Mouse (Mus musculus): Measurements from ENCODE around the gene Dnajc28. TPM values are rescaled to one million over a fixed set of nuclear protein-coding genes. Genes with fewer than 3 reads are reported as not detected.

The Dnajc28 gene
- polyA plus RNA-seq, 1 experiment from 2014 or later: 8.0 TPM

DNA sequence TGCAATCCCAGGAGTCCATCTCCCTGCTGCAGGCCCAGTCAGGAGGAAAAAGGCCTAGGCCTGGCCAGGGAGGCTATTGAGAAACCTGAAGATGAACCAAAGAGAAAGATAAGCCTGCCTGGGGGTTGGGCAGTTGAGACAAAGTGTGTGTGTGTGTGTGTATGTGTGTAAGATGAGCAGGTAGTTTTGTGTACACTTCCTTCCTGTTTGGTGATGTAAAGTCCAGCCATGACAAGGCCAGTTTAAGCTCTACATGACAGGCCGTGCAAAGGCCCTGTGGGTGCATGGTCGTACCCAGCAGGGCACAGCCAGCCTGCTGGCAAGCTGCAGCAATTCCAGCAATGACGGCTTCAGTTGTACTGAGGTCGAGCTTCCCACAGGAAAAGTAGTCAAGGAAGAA, 10.9 kb upstream of the Dnajc28 start:
- no peaks in the 10 kb centered on the region for H3K27me3 ChIP-seq
- H3K36me3 ChIP-seq: peaks cover 83% of the 10 kb centered on the region
- no peak for ATAC-seq
- 93% methylated on average over 4 of the region's 4 CpGs for WGBS
- H3K9ac ChIP-seq (replicated peaks): no peak overlapping the region
- H3K9me3 ChIP-seq: no peaks in the 10 kb centered on the region
- H3K27ac ChIP-seq: no peak overlapping the region
- H3K4me3 ChIP-seq (replicated peaks): no peak overlapping the region
- H3K4me2 ChIP-seq (replicated peaks): no peak overlapping the region
- no peaks in the 10 kb centered on the region for H3K4me1 ChIP-seq (replicated peaks)

DNA sequence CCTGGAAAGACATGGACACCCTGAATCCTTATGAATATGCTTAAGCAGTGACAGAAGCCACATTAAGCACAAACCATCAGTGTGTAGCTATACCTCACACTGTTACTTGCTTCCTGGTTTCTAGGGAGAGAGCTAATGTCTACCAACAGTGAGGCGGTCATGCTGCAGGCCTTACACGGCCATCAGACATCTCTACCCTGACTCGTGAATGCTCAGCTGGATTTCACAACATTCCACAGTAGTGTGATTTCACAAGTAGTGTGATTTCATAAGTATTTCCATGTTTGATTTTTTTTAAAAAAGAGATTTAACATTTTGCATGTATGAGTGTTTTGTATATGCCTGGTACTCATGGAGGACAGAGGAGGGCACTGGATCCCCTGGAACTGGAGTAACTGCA, 9.8 kb upstream of the Dnajc28 start:
- 97% methylated on average over 3 of the region's 3 CpGs for WGBS
- H3K36me3 ChIP-seq: peaks cover 83% of the 10 kb centered on the region

GRCm38 (mm10) chr16:91627831-91628230, 9.0 kb upstream of the Dnajc28 start:
- WGBS: 92% methylated on average over 7 of the region's 7 CpGs
- peaks cover 85% of the 10 kb centered on the region for H3K36me3 ChIP-seq
- H3K27me3 ChIP-seq: no peaks in the 10 kb centered on the region

More for the DNA sequence above, 9.8 kb upstream of the Dnajc28 start:
- no peak overlapping the region for H3K9ac ChIP-seq (replicated peaks)
- H3K4me3 ChIP-seq (replicated peaks): no peak overlapping the region
- no peaks in the 10 kb centered on the region for H3K4me1 ChIP-seq (replicated peaks)
- no peak overlapping the region for H3K27ac ChIP-seq
- H3K4me2 ChIP-seq (replicated peaks): no peak overlapping the region
- no peaks in the 10 kb centered on the region for H3K9me3 ChIP-seq
- no peaks in the 10 kb centered on the region for H3K27me3 ChIP-seq
- no peak for ATAC-seq

GRCm38 (mm10) chr16:91623074-91623473, 4.2 kb upstream of the Dnajc28 start:
- 93% methylated on average over 9 of the region's 9 CpGs for WGBS

More at GRCm38 (mm10) chr16:91627831-91628230, 9.0 kb upstream of the Dnajc28 start:
- no peak overlapping the region for H3K4me2 ChIP-seq (replicated peaks)
- ATAC-seq: no peak
- H3K27ac ChIP-seq: no peak overlapping the region
- no peaks in the 10 kb centered on the region for H3K9me3 ChIP-seq
- H3K9ac ChIP-seq (replicated peaks): no peak overlapping the region
- H3K4me3 ChIP-seq (replicated peaks): no peak overlapping the region
- no peaks in the 10 kb centered on the region for H3K4me1 ChIP-seq (replicated peaks)

GRCm38 (mm10) chr16:91620991-91621390, 2.2 kb upstream of the Dnajc28 start:
- ATAC-seq: no peak
- no peaks in the 10 kb centered on the region for H3K9me3 ChIP-seq
- WGBS: 95% methylated on average over 11 of the region's 11 CpGs
- peaks cover 5% of the 10 kb centered on the region for H3K4me1 ChIP-seq (replicated peaks)
- H3K36me3 ChIP-seq: peaks cover 57% of the 10 kb centered on the region
- H3K4me3 ChIP-seq (replicated peaks): no peak overlapping the region
- H3K4me2 ChIP-seq (replicated peaks): no peak overlapping the region
- H3K27ac ChIP-seq: no peak overlapping the region
- no peaks in the 10 kb centered on the region for H3K27me3 ChIP-seq
- no peak overlapping the region for H3K9ac ChIP-seq (replicated peaks)

More at GRCm38 (mm10) chr16:91623074-91623473, 4.2 kb upstream of the Dnajc28 start:
- Histone ChIP-seq H3K27ac (no peak overlapping the region), H3K4me3 (replicated peaks) (no peak overlapping the region), H3K27me3 (no peaks in the 10 kb centered on the region), H3K9ac (replicated peaks) (no peak overlapping the region), H3K36me3 (peaks cover 75% of the 10 kb centered on the region), H3K4me2 (replicated peaks) (no peak overlapping the region), H3K9me3 (no peaks in the 10 kb centered on the region), H3K4me1 (replicated peaks) (peaks cover 3% of the 10 kb centered on the region)
- no peak for ATAC-seq

DNA sequence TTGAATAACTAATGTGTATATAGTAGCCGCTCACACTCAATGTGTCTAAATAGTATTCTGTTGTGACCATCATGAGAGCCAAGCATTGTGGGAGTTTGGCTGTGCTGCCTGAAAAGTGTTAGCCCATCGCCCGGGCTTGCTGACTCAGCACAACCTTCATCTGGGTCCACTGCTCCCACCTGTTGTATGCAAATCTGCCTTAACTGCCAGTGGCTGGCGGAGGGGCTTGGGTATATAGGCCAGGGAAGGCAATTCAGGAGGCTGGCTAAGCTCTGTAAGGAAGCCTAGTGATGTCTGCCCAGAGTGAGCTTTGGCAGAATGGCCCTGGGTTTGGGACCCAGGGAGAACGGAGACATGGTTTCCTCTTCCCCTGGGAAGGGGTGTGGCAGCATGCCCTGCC, 1.4 kb upstream of the Dnajc28 start:
- ATAC-seq: no peak
- 99% methylated on average over 5 of the region's 5 CpGs for WGBS
- H3K4me3 ChIP-seq (replicated peaks): no peak overlapping the region
- H3K36me3 ChIP-seq: peaks cover 49% of the 10 kb centered on the region
- peaks cover 5% of the 10 kb centered on the region for H3K4me1 ChIP-seq (replicated peaks)
- no peaks in the 10 kb centered on the region for H3K9me3 ChIP-seq
- H3K27me3 ChIP-seq: no peaks in the 10 kb centered on the region
- H3K9ac ChIP-seq (replicated peaks): no peak overlapping the region
- no peak overlapping the region for H3K4me2 ChIP-seq (replicated peaks)
- no peak overlapping the region for H3K27ac ChIP-seq

DNA sequence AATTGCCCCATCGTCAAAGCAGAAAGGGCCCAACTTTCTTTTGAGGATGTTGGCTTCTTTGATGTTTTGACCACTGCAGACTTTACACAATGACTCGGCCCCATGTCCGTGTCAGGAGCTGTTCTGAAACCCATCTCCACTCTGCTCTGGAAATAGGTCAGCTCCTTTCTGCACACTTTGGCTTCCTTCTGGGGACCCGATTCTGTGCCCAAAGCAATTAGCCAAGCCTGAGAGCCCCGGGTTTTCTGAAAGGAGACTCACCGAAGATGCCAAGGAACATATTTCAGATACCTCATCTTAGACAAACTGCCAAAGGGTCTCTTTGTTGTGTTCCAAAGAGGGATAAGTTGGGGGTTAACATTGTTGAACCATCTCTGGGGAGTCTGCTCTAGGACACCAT, 4.3 kb downstream of the Dnajc28 start:
- Histone ChIP-seq H3K27ac (no peak overlapping the region), H3K4me1 (replicated peaks) (peaks cover 5% of the 10 kb centered on the region), H3K4me2 (replicated peaks) (no peak overlapping the region), H3K9ac (replicated peaks) (no peak overlapping the region), H3K36me3 (no peaks in the 10 kb centered on the region), H3K4me3 (replicated peaks) (no peak overlapping the region), H3K27me3 (no peaks in the 10 kb centered on the region), H3K9me3 (no peaks in the 10 kb centered on the region)
- 91% methylated on average over 6 of the region's 6 CpGs for WGBS
- ATAC-seq: no peak

DNA sequence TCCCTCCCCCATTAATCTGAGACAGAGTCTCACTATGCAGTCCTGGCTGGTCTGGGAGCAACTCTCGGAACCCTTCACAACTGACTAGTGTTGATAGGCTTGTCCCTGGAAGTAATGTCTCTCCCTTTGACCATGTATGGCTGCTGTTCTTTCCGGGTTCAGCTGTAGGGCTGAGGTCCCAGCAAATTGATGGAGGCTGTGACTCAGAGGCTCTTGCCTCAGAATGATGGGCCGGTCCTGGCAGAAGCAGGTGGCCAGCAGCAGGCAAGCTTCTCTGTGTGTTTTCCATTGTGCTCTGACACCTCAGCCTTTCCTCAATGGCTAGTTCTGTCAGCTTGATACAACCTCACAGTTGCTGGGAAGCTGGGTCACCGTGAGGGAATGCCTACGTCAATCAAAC, 6.3 kb downstream of the Dnajc28 start:
- Histone ChIP-seq H3K4me2 (replicated peaks) (no peak overlapping the region), H3K9me3 (no peaks in the 10 kb centered on the region), H3K36me3 (no peaks in the 10 kb centered on the region), H3K4me3 (replicated peaks) (no peak overlapping the region), H3K27ac (no peak overlapping the region), H3K9ac (replicated peaks) (no peak overlapping the region), H3K27me3 (no peaks in the 10 kb centered on the region), H3K4me1 (replicated peaks) (no peaks in the 10 kb centered on the region)
- WGBS: 84% methylated on average over 5 of the region's 5 CpGs
- ATAC-seq: no peak

GRCm38 (mm10) chr16:91611248-91611647, 7.6 kb downstream of the Dnajc28 start:
- Histone ChIP-seq H3K27me3 (no peaks in the 10 kb centered on the region), H3K36me3 (no peaks in the 10 kb centered on the region), H3K9me3 (no peaks in the 10 kb centered on the region), H3K4me3 (replicated peaks) (no peak overlapping the region), H3K27ac (no peak overlapping the region), H3K9ac (replicated peaks) (no peak overlapping the region), H3K4me1 (replicated peaks) (no peaks in the 10 kb centered on the region), H3K4me2 (replicated peaks) (no peak overlapping the region)
- ATAC-seq: no peak
- WGBS: 74% methylated on average over 11 of the region's 11 CpGs

DNA sequence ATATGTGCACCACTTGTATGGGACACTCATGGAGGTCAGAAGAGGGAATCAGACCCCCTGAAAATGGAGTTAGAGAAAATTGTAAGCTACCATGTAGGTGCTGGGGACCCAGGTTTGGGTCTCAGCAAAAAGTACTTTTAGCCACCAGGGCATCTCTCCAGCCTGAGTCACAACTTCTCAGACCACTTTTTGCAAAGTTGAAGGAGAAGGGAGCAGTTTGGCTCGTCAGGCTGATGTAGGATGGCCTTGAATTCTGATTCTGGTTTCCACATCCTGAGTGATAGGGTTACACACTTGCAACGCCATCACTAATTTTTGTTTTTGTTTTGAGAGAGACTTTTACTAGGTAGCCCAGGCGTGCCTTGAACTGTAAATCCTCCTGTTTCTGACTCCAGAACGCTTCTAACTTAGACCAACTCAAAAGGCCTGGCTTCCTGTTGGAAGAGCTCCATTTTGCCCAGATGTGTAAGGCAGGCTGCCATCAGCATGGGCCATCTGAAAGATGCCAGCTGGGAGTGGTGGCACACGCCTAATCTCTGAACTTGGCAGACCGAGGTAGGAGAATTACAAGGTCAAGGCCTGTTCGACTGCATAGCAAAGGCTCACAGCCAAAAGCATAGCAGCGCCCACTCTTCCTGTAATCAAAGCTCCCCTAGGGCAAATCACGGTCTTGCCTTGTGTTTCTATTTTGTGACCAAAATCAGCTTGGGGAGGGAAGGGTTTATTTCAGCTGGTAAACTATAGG, 9.2 kb downstream of the Dnajc28 start:
- Histone ChIP-seq H3K36me3 (no peaks in the 10 kb centered on the region), H3K27ac (no peak overlapping the region), H3K9me3 (no peaks in the 10 kb centered on the region), H3K9ac (replicated peaks) (no peak overlapping the region), H3K4me2 (replicated peaks) (no peak overlapping the region), H3K4me3 (replicated peaks) (no peak overlapping the region), H3K27me3 (no peaks in the 10 kb centered on the region), H3K4me1 (replicated peaks) (no peaks in the 10 kb centered on the region)
- WGBS: 88% methylated on average over 9 of the region's 9 CpGs
- no peak for ATAC-seq

DNA sequence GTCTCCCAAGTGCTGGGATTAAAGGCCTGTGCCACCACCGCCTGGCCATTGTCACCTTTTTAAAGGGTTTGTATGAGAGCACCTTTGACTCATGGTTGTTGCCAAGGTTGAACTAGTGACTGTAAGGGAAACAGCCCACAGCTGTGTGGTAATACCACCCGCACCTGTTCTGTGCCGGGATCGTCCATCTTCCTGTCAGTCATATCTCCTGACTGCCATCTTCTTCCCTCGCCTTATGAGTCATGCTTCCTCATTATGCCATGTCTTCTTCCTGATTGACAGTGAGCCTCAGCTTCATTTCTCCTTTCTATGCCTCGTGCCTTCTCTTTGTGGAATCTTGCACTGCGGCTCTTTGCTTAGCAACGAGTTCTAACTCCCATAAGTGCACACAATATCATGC, 11.9 kb downstream of the Dnajc28 start:
- Histone ChIP-seq H3K36me3 (no peaks in the 10 kb centered on the region), H3K27me3 (no peaks in the 10 kb centered on the region), H3K9me3 (no peaks in the 10 kb centered on the region), H3K9ac (replicated peaks) (no peak overlapping the region), H3K27ac (no peak overlapping the region), H3K4me3 (replicated peaks) (no peak overlapping the region), H3K4me2 (replicated peaks) (no peak overlapping the region), H3K4me1 (replicated peaks) (no peaks in the 10 kb centered on the region)
- 91% methylated on average over 8 of the region's 8 CpGs for WGBS
- ATAC-seq: no peak

GRCm38 (mm10) chr16:91605156-91605555, 13.7 kb downstream of the Dnajc28 start:
- 85% methylated on average over 6 of the region's 6 CpGs for WGBS
- Histone ChIP-seq H3K9ac (replicated peaks) (no peak overlapping the region), H3K4me2 (replicated peaks) (no peak overlapping the region), H3K4me1 (replicated peaks) (no peaks in the 10 kb centered on the region), H3K9me3 (no peaks in the 10 kb centered on the region), H3K27ac (no peak overlapping the region), H3K36me3 (no peaks in the 10 kb centered on the region), H3K4me3 (replicated peaks) (no peak overlapping the region), H3K27me3 (0 out of 2 replicates have a peak, but pooled peaks cover 3% of the 10 kb centered on the region)
- no peak for ATAC-seq

GRCm38 (mm10) chr16:91601693-91602092, 17.1 kb downstream of the Dnajc28 start:
- H3K27ac ChIP-seq: no peak overlapping the region
- no peak overlapping the region for H3K9ac ChIP-seq (replicated peaks)
- no peaks in the 10 kb centered on the region for H3K9me3 ChIP-seq
- WGBS: 85% methylated on average over 9 of the region's 9 CpGs
- no peak for ATAC-seq
- H3K4me2 ChIP-seq (replicated peaks): no peak overlapping the region
- H3K4me3 ChIP-seq (replicated peaks): no peak overlapping the region
- H3K36me3 ChIP-seq: no peaks in the 10 kb centered on the region
- H3K27me3 ChIP-seq: peaks cover 16% of the 10 kb centered on the region
- peaks cover 2% of the 10 kb centered on the region for H3K4me1 ChIP-seq (replicated peaks)
